Mouse (Mus musculus) heart, embryonic 16.5 days (tissue): ENCODE measurements around the gene Rnf224. TPM values are rescaled to one million over a fixed set of nuclear protein-coding genes. Genes with fewer than 3 reads are reported as not detected.

ENCODE experiments used
- ATAC-seq: fragments of 200-750 bp; cut with Nextera tagmentation; replicated peaks from 2 replicates; pipeline ENCODE4 v1.8.0; 2017; ENCODE audit warnings: moderate number of reproducible peaks; ENCODE audit not compliant: insufficient read depth, low FRiP score; ENCODE audit errors: extremely low read depth
- H3K27ac ChIP-seq: fragments of 300-500 bp; sonication (generic); 2 replicates; pipeline ENCODE4 v1.5.1; 2014; ENCODE audit warnings: mild to moderate bottlenecking, low read length, control low read depth, moderate library complexity
- H3K27me3 ChIP-seq: fragments of 300-500 bp; sonication (generic); 2 replicates; pipeline ENCODE4 v1.6.1; 2014; ENCODE audit warnings: low read length, mixed read lengths; ENCODE audit not compliant: control insufficient read depth, insufficient read depth
- H3K36me3 ChIP-seq: fragments of 300-500 bp; sonication (generic); 2 replicates; pipeline ENCODE4 v1.6.1; 2014; ENCODE audit not compliant: control insufficient read depth, insufficient read depth
- H3K4me1 ChIP-seq: fragments of 300-500 bp; sonication (generic); 2 replicates; pipeline ENCODE4 v1.6.1; 2014; ENCODE audit warnings: low read length, mixed read lengths; ENCODE audit not compliant: control insufficient read depth, insufficient read depth
- H3K4me2 ChIP-seq: fragments of 300-500 bp; sonication (generic); 2 replicates; pipeline ENCODE4 v1.6.1; 2014; ENCODE audit warnings: low read depth, mild to moderate bottlenecking, control low read depth, low read length
- H3K4me3 ChIP-seq: fragments of 300-500 bp; sonication (generic); 2 replicates; pipeline ENCODE4 v1.5.1; 2014; ENCODE audit warnings: mild to moderate bottlenecking, control low read depth, low read length
- H3K9ac ChIP-seq: fragments of 300-500 bp; sonication (generic); 2 replicates; pipeline ENCODE4 v1.6.1; 2014; ENCODE audit warnings: low read length, control low read depth
- H3K9me3 ChIP-seq: fragments of 300-500 bp; sonication (generic); replicated peaks from 2 replicates; pipeline ENCODE4 v1.6.1; 2016; ENCODE audit warnings: low read length; ENCODE audit not compliant: control insufficient read depth
- WGBS: fragments of 180-500 bp; shearing (Covaris S2); extraction: QIAGEN DNeasy Blood & Tissue Kit; methylation state at CpG from one replicate; pipeline ENCODE4 v1.1.7; 2014; 5-methylcytosine and 5-hydroxymethylcytosine counted together
- polyA plus RNA-seq: library from polyadenylated mRNA; unstranded; fragments of >200 nt; fragmentation: Nextera tagmentation; extraction: Ambion mirVana; gene quantifications from 2 replicates; pipeline ENCODE4 v1.2.1, GENCODE M21; 2015

Gene Rnf224
- not detected in 2 replicates for polyA plus RNA-seq

DNA sequence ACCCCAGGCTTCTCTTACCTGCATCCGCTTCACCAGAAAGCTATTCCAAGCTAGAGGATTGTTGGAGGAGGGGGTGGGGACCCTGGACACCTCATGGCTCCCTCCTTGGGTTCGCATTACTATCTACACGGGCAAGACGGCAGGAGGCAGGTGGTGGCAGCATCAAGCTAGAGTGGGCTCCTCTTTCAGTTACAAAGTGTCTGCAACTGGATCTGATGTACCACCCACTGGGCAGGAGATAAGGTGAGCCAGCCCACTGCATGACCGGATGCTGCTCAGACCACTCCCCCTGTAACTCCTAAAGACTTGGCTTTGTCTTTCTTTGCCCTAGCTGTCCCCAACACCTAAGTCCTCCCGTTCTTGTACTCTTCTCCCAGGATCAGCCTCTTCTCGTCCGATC lies at the start of gene Rnf224:
TSS of gene Rnf224 (minus strand) at position 174 of the 400 bp plus-strand sequence.
- Histone ChIP-seq H3K36me3 (no peaks in the 10 kb centered on the region), H3K27me3 (peaks cover 10% of the 10 kb centered on the region; the same call in 1 of the 2 replicates), H3K4me3 (no peak within 1 kb of the TSS), H3K9ac (no peak within 1 kb of the TSS), H3K4me2 (no peak within 1 kb of the TSS), H3K9me3 (no peaks in the 10 kb centered on the region), H3K27ac (no peak within 1 kb of the TSS), H3K4me1 (peaks cover 8% of the 10 kb centered on the region)
- ATAC-seq = no peak
- WGBS = 18% methylated on average over 8 of the region's 8 CpGs

DNA sequence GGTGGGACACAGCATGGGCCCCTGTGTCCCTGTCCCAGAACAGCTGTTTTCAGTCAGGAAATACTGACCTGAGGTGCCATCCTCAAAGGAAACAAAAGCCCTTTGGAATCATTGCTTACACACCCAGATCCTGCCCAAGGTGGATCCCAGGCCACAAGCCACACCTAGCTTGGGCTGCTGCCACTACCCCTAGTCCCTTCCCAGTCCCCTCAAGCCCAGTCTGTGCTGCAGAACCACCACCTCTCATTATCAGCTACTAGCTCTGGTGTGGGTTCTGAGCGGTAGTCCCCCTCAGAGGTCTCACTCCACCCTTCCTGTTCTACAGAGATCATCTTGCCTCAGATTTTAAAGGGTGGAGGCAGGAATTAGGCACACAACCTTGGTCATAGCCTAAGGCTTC lies 49.7 kb upstream of the Rnf224 start:
- peaks cover 11% of the 10 kb centered on the region; the same call in 1 of the 2 replicates for H3K4me1 ChIP-seq
- no peak overlapping the region for H3K9ac ChIP-seq
- H3K27me3 ChIP-seq = peaks cover 36% of the 10 kb centered on the region
- peaks cover 33% of the 10 kb centered on the region for H3K36me3 ChIP-seq
- H3K27ac ChIP-seq = no peak overlapping the region; the same call in 1 of the 2 replicates
- no peak overlapping the region for H3K4me3 ChIP-seq
- H3K9me3 ChIP-seq = no peaks in the 10 kb centered on the region
- no peak for ATAC-seq
- WGBS = 71% methylated on average over 1 of the region's 1 CpGs
- H3K4me2 ChIP-seq = no peak overlapping the region

DNA sequence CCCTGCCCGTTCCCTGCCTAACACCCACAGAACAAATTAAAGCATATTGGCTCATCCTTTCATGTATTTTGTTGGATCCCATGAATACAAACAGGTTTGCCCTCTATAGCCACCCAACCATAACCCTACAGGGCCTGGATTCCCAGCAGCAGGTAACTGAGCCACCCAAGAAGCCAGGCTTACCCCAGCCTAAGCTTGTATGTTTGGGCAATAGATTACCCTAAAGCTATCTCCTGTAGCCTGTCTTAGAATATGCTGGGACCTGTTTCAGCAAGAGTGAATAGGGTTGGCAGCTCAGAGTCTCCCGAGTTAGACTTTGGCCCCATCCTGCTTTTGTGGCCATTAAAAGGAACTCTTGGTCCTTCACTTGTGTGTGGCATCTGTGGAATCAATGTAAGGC lies 49.0 kb upstream of the Rnf224 start:
- H3K4me1 ChIP-seq = peaks cover 8% of the 10 kb centered on the region; the same call in 1 of the 2 replicates
- H3K27ac ChIP-seq = no peak overlapping the region
- H3K36me3 ChIP-seq = peaks cover 41% of the 10 kb centered on the region
- WGBS = 86% methylated on average over 2 of the region's 2 CpGs
- H3K9ac ChIP-seq = no peak overlapping the region
- ATAC-seq = no peak
- H3K27me3 ChIP-seq = peaks cover 29% of the 10 kb centered on the region
- no peak overlapping the region for H3K4me2 ChIP-seq
- H3K9me3 ChIP-seq = no peaks in the 10 kb centered on the region
- H3K4me3 ChIP-seq = no peak overlapping the region

DNA sequence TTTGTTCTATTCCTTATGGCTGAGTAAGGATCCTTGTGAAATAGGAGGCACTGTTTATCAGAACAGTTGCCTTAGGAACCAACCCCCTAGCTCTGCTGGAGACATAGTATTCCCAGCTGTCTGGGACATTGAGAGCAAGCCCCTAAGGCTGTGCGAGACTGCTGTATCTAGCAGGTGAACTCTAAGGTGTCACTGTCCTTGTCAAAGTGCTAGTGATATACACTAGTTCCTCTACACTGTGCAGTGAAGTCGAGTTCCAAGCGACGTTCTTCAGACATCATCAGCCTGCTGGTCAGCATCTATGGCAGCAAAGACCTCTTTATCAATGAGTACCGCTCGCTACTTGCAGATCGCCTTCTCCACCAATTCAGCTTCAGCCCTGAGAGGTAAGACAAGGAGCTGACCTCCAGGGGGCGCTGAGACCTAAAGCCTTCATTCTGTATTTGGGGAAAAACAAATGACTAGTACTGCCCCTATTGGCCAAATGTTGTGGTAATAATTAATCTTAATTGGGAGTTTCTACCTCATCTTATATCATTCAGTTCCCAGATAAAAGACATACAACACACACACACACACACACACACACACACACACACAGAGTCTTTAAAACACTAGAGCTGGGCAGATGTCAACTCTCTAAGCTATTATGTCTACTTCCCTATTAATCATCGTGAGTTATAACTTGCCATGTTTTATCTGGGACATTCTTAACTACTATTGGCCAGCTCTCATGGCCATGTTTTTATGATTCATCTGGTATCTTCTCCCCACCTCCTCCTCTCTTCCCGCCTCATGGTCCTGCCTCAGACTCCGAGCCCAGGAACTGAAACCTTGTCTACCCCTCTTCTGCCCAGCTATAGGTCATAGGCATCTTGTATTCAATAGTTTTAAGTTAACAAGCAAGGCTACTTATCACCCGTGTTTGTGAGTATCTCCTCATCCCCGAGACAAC lies 42.6 kb upstream of the Rnf224 start:
- 60% methylated on average over 13 of the region's 13 CpGs for WGBS
- Histone ChIP-seq H3K27ac (no peak overlapping the region), H3K9ac (no peak overlapping the region), H3K4me3 (no peak overlapping the region), H3K9me3 (no peaks in the 10 kb centered on the region), H3K4me2 (no peak overlapping the region), H3K36me3 (peaks cover 72% of the 10 kb centered on the region), H3K4me1 (no peaks in the 10 kb centered on the region), H3K27me3 (no peaks in the 10 kb centered on the region)
- peak; percentile 58; the same call in 1 of the 2 replicates for ATAC-seq

DNA sequence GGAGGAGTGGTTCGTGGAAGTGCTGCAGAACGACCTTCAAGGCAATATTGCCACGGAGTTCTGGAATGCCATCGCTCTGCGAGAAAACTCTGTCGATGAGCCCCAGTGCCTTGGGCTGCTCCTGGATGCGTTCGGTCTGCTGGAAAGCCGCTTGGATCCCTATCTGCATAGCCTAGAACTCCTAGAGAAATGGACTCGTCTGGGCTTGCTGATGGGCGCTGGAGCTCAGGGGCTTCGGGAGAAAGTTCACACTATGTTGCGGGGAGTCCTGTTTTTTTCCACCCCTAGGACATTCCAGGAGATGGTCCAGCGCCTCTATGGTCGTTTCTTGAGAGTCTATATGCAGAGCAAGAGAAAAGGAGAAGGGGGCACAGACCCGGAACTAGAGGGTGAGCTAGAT lies 36.4 kb upstream of the Rnf224 start:
- no peaks in the 10 kb centered on the region for H3K9me3 ChIP-seq
- H3K27ac ChIP-seq = peak overlapping the region; percentile 65
- ATAC-seq = no peak
- no peaks in the 10 kb centered on the region for H3K27me3 ChIP-seq
- H3K4me3 ChIP-seq = peak overlapping the region; percentile 78
- H3K4me1 ChIP-seq = peaks cover 17% of the 10 kb centered on the region
- peak overlapping the region; percentile 82 for H3K9ac ChIP-seq
- peaks cover 40% of the 10 kb centered on the region for H3K36me3 ChIP-seq
- WGBS = 32% methylated on average over 16 of the region's 16 CpGs
- peak overlapping the region; percentile 96 for H3K4me2 ChIP-seq

DNA sequence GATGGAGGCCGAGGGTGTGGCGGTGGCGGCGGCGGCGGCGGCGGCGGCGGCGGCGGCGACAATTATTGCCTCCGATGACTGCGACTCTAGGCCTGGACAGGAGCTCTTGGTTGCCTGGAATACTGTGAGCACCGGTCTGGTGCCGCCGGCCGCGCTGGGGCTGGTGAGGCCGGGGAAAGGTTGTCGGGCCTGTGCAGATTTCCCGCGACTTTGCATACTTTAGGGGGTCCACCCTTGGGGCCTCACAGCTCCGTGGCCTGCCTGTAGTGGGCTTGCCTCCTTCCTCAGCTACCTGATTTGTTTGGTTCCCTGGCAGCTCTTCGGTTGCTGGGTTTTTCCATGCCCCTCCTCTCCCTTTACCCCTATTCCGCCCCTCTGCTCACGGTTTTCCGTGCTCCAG lies 35.9 kb upstream of the Rnf224 start:
- H3K27me3 ChIP-seq = no peaks in the 10 kb centered on the region
- no peaks in the 10 kb centered on the region for H3K9me3 ChIP-seq
- H3K27ac ChIP-seq = peak overlapping the region; percentile 65
- ATAC-seq = peak; percentile 47
- 0% methylated on average over 23 of the region's 29 CpGs for WGBS
- H3K4me1 ChIP-seq = peaks cover 19% of the 10 kb centered on the region
- H3K36me3 ChIP-seq = peaks cover 35% of the 10 kb centered on the region
- H3K4me3 ChIP-seq = peak overlapping the region; percentile 78
- H3K9ac ChIP-seq = peak overlapping the region; percentile 82
- H3K4me2 ChIP-seq = peak overlapping the region; percentile 96

DNA sequence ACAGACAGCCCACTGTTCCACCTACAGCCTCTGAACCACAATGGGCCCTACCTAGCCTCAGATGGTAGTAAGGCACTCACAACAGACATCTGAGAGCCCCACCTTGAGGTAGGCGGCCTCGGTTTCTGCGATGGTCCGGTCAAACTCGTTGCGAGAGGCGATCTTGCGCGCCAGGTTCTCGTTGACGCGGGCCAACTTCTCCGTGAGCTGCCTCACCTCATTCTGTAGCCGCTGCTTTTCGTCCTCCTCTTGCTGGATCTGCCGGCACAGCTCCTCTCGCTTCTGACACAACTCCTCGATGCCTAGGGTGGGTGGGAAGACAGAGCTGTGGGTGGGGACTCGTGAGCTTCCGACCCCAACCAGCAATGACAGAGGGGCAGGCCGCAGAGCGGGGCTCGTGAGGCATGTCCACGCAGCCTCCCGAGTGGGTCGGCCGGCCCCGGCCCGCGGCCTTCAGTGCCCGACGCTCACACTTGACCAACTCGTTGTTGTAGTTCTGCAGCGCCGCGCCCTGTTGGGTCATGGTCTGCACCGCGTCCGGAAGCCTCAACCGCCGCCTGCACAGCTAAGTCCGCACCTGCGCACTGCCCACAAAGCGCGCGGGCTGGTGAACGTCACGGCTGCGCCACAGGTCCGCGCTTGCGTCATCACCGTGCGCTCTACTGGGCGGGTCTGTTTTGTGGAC lies 35.4 kb upstream of the Rnf224 start, which contains the start of the genes Ssna1 and Anapc2:
TSS of gene Ssna1 (minus strand) at position 612 of the 685 bp plus-strand sequence.
TSS of gene Anapc2 (plus strand) at position 652 of the 685 bp plus-strand sequence.
- Histone ChIP-seq H3K36me3 (peaks cover 33% of the 10 kb centered on the region), H3K9ac (peak within 1 kb of the TSS; percentile 82), H3K4me3 (peak within 1 kb of the TSS; percentile 78), H3K4me1 (peaks cover 25% of the 10 kb centered on the region), H3K27me3 (no peaks in the 10 kb centered on the region), H3K27ac (peak within 1 kb of the TSS; percentile 86), H3K4me2 (peak within 1 kb of the TSS; percentile 96), H3K9me3 (no peaks in the 10 kb centered on the region)
- peak; percentile 96 for ATAC-seq
- under 1% methylated on average over 55 of the region's 55 CpGs for WGBS

DNA sequence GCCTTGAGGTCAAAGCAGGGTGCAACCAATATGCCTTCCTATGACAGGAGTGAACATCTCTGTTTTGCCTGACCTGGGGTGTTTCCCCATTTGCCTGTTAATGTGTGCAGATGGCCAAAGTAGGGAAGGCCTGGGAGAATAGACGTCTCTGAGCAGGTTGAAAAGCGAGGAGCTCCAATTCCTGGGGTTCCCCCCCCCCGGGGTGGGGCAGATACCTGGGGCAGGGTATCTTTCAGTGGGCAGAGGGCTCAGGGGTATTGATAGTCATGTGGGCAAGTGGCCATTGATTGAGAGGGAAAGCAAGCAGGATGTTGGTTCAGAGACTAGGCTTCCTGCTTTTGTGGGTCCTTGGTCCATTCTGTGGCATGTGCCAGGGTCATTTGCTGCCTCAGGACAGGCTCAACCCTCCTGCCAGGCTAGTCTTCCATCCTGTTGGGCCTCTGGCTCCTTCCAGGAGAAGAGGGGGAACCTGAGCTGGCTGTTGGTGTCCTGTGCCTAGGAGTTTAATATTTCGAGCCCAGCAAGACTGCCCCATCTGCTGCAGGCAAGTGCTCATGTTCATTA lies 31.2 kb upstream of the Rnf224 start:
- peaks cover 43% of the 10 kb centered on the region for H3K4me1 ChIP-seq
- ATAC-seq = no peak
- no peak overlapping the region for H3K27ac ChIP-seq
- H3K9ac ChIP-seq = no peak overlapping the region
- peaks cover 8% of the 10 kb centered on the region for H3K27me3 ChIP-seq
- no peaks in the 10 kb centered on the region for H3K9me3 ChIP-seq
- H3K36me3 ChIP-seq = peaks cover 11% of the 10 kb centered on the region; the same call in 1 of the 2 replicates
- no peak overlapping the region for H3K4me2 ChIP-seq
- WGBS = 67% methylated on average over 4 of the region's 4 CpGs
- H3K4me3 ChIP-seq = no peak overlapping the region
